Mouse (Mus musculus) C2C12 (cell line): ENCODE data around the gene Csrnp1.

Experiments used
- CEBPB ChIP-seq: IDR thresholded peaks from one replicate; pipeline ENCODE4 v1.6.1; 2011; ENCODE audit warnings: low read depth, mild to moderate bottlenecking, control low read depth, moderate library complexity
- CTCF ChIP-seq: IDR thresholded peaks from one replicate; pipeline ENCODE4 v1.5.1; 2011; ENCODE audit not compliant: control insufficient read depth, insufficient read depth, insufficient read length
- MAX ChIP-seq: IDR thresholded peaks from one replicate; pipeline ENCODE4 v1.6.1; 2011; ENCODE audit warnings: mild to moderate bottlenecking, control low read depth
- MYOD1 ChIP-seq: IDR thresholded peaks from one replicate; pipeline ENCODE4 v1.6.1; 2011; ENCODE audit warnings: low read depth; ENCODE audit not compliant: control insufficient read depth, insufficient read length
- MYOG ChIP-seq: IDR thresholded peaks from one replicate; pipeline ENCODE4 v1.6.1; 2011; ENCODE audit not compliant: control insufficient read depth, insufficient read length; ENCODE audit errors: extremely low read depth

DNA sequence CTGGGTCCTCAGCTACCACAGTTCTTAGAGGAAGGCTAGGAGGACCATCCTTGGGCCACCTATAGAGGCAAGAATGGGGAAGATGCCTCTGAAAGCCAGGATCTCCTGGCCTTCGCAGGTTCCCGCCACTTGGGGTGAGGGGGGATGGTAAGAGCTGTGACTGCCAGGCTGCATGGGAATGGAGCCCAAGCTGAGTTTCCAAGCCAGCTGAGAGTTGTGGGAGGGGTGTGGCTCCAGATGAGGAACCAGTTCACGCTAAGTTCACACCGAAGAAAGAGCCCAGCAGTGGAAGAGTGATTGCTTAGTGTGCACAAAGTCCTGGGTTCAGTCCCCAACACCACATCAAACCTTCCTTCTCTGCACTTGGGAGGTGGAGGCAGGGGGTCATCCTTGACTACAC is 22.2 kb downstream of the Csrnp1 start:
- TF ChIP-seq CTCF (no peak), MAX (no peak), MYOG (no peak), MYOD1 (no peak), CEBPB (no peak)
